Mouse (Mus musculus) frontal cortex, adult 2 months (tissue): ENCODE results near the gene Kif13a. TPM values are rescaled to one million over a fixed set of nuclear protein-coding genes. Genes with fewer than 3 reads are reported as not detected.

Source experiments
- DNase-seq, 2 experiments: peaks; one replicate each; pipeline ENCODE4 v3.0.0; 2022; ENCODE audit warnings: low spot score in 1 of 2; ENCODE audit errors: extremely low spot score in 1 of 2
- polyA plus RNA-seq: library from polyadenylated mRNA; depleted of rRNA; stranded (reverse); fragments of >200 nt; gene quantifications from 2 replicates; pipeline ENCODE4 v1.2.3, GENCODE M21; 2012

Kif13a gene
- polyA plus RNA-seq, 1 experiment, result 14.1 TPM

DNA sequence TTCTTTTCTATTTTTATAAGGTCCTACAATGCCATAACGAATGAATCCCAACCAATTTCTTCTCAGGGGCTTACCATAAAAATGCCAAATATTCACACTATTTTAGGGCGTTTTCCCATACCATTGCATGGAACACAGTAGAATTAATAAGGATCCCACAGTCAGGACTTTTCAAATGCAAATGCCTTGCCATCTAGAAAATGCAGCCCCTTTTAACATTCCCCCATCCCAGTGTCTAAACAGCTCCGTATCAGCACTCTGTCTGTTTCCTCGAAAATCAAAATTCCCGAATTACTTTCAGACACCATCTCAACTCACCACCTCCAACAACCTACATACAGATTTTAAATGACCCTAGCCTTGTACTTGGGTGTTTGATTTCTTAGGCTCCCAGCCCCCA, 1.3 kb downstream of the Kif13a start:
- DNase-seq, result no peak

DNA sequence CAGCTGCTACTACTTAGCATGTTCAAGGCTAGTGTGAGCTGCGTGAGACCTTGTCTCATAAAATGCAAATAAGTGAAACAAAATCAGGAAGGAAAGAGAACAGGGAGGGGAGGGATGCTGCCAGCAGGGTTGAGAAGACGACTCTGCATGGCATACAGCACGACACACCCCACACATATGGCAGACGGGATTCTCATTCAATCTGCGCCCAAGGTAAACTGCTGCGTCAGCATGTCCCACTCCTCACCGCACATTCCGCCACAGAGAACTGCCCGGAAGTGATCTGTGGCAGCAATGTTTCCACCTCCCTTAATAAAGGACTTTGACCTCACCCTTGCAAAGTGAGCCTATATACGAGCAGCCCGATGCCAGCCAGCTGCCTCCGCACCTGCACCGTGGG, 4.0 kb downstream of the Kif13a start:
- no peak for DNase-seq

DNA sequence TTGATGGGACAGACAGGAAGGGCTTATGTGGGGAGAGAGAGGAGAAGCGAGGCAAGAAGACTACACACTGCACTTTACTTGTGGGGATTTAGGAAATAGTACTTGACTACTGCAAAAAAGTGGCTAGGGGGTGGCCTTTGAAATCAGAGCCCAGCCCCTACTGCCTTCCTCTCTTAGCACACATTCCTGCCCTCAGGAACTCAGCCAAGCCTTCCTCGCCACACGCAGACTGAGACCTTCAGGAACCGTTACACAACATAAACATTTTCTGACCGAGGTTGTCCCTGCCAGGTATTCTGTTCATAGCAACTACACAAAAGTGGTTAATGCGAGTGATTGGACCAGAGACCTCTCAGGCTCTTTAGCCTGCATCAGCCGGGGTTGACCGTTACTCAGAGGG, 8.1 kb downstream of the Kif13a start:
- DNase-seq, result no peak

DNA sequence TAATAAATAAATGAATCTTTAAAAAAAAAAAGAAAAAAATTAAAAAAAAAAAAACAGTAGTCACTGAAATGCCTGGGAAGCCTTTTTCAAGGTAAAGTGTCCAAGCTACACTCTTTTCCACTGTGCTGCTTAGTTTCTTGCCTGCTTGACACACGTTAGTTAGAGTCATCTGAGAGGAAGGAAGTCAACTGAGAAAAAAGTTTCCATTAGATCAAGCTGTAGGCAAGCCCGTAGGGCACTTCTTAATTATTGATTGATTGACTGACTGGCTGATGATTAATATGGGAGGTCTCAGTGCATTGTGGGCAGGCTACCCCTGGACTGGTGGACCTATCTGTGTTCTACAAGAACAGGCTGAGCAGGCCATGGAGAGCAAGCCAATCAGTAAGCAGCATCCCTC, 9.9 kb downstream of the Kif13a start:
- no peak for DNase-seq

DNA sequence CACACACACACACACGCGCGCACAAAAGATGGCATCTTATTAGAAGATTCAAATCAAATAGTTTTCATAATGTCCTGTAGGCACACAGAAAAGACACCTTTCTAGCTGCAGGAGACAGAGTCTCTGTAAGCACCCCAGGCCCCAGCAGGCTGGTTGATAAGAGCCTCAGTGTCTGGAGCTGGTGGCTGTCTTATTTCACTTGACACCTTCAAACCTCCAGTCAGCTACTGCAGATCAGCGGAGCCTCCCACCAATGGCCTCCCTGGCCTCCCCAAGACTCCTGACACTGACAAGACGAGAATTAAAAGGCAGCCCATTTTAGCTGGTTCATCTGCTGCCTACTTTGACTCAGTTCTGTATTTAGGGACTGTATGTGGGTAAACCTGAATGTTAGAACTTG, 11.2 kb downstream of the Kif13a start:
- DNase-seq, result no peak

DNA sequence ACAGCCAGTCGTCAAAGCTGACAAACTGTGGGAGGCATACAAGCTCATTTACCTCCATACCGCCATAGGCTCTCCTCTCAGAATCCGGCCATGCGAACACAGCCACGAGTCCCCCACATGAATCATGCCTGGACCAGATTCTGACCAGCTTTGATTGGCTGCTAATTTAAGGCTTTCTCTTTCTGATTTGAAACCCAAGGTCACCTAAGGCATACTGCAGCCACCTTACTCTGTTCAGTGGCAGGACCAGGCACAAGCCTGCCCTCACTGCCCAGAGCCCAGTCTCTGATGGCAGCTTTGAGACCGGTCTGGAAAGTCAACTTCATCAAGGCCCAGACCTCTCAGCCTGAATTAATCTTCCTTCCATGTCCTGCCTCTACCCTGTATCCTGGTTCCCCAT, 17.7 kb downstream of the Kif13a start:
- DNase-seq, result no peak

DNA sequence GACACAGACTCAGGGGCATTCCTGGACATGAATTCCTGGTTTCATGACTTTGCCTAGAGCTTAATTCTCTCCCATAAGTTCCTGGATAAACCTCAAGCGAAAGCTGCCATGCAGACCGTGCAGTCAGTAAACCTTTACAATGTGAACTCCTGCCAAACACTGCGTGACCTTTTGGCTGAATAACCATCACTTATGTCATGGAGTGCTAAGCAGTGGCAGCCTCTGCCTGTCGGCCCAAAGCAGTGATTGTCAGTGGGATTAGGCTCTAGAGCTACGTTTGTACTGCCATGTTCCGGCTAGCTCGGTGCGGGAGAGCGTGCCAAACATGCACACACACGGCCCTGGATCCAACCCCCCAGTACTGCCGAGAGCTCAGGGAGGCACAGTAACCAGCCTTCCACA, 18.6 kb downstream of the Kif13a start:
- DNase-seq, result no peak

DNA sequence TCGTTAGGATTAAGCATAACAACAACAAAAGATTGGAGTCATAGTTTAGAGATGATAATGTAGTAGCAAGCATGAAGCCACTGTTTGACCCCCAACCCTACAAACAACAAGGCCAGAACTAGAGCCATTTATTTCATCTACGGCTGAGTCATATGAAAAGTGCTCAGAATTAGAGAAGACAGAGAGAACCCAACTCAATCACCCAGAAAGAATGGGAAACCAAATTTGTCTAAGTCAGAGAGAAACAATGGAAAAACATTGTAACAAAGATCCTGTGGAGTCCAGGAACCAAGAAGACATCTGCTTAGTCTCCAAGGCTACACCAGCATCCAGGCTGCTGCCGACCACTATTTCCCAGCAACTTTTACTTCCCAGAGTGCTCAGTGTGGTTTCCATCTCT, 19.7 kb downstream of the Kif13a start:
- DNase-seq, result no peak

DNA sequence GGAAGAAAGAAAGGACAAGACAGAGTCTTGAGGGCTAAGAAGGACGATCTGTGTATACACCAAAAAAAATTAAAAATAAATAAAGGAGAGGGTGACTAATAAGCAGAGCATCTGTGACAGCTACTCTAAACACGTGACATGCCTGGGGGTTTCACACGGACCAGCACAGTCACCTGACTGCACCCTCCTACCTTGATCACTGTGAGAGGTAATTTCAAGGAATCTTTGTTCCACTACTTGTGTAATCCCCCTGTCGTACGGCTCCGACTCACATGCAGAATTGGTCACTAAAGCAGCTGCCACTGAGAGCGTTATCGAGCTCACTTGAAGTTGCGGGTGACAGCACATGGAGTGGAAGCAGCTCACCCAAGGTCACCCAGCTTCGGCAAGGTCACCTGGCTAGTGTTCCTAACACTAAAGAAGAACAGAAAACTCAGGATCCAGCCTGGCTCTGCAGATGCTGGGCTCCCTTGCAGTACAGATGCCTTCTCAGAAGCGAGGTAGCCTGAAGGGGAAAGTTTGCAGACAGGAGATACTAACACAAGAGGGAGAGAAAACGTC, 20.6 kb downstream of the Kif13a start:
- DNase-seq, result no peak

DNA sequence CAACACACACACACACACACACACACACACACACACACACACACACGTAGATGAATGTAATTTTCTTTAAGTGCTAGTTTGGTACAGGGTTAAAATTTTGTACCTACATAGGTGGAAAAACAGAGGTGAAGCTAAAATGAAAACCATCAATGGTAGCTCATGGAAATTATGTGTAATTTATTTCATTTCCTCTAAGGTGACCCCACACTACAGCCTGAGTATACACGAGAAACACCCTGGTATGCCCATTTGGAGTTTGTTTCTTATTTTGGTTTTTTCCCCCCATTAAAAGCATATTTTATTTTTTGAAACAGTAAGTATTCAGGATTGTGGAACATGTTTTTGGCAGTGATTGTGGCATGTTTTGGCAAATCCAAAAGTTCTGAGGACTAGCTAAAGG, 21.3 kb downstream of the Kif13a start:
- no peak for DNase-seq

DNA sequence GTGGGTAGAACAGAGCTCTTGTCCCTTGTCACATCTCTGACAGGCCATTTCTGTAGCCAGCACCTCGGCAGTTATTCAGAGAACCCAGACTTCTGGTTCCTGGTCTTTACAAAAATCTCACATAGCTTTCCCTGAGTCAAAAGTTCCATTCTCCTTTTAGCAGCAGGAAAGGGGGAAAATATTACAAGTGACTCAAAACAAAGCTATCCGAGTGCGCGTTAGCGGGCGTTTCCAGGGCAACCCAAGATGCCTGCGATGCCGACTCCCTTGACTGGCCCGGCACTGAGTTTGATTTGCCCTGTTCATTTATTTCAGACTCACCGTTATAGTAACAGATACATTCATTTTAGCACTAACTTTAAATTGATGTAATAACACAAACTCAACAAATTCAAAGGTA, 21.8 kb downstream of the Kif13a start:
- peak in 1 of 2 experiments; percentile 37 for DNase-seq

DNA sequence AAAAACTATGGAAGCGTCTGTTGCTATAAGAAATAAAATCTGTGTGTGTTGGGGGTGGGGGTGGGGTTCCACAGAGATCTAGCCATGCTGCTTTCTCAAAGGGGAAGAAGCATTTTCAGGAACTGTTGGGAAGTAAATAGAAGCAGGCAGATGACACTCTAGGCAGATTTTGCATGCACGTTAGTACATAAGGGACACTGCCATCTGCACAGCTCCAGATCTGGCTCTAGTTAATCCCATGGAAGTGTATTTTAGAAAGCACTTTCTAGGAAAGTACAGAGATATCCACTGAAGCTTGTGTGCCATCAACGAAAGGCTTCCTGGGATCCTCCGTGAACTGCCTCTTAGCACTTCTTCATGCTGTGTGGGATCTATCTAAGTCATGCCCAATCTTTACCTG, 22.6 kb downstream of the Kif13a start:
- DNase-seq, result no peak

DNA sequence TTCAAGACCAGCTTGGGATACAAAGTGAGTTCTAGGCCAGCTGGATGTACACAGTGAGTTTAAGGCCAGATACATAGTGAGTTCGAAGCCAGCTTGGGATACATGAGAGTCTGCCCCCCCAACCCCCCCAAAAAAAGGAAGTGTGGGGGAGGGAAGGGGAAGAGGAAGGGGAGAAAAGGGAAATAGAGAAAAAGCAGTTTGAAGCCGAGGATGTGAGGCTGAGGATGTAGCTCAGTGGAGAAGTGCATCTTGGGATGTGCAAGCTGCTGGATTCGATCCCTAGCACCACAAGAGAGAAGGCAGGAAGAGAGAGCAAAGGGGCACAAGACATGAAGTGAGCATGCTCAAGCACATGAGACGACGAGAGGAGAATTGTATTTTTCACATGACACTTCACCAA, 23.7 kb downstream of the Kif13a start:
- no peak for DNase-seq

DNA sequence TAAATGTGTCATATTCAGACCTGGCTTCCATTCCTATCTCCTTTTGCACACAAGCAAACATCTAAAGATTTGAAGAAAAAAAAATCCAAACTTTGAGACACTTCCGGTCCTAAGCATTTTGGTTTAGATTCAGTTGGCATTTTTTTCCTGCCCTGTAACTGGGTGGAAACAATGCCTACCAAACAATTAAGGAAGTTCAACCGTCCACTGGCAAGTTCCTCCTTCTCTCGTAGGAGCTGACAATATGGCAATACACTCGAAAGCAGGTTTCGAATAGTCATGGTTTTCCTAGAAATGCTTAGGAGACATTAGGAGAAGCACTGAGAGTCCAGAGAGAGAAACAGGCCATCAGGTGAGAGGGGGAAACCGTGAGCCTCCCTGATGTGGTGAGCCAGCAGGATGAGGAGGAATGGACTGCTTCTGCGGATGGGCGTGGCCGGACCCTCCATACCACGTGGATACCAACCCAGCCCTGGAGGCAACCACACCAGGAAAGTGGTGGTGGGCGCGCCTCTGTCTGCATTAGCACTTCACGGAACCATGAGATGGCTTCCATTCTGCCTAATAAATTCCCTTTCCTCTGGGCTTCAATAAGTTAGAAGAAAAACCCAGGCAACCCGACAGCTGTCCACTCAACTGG, 24.6 kb downstream of the Kif13a start:
- DNase-seq, result no peak

DNA sequence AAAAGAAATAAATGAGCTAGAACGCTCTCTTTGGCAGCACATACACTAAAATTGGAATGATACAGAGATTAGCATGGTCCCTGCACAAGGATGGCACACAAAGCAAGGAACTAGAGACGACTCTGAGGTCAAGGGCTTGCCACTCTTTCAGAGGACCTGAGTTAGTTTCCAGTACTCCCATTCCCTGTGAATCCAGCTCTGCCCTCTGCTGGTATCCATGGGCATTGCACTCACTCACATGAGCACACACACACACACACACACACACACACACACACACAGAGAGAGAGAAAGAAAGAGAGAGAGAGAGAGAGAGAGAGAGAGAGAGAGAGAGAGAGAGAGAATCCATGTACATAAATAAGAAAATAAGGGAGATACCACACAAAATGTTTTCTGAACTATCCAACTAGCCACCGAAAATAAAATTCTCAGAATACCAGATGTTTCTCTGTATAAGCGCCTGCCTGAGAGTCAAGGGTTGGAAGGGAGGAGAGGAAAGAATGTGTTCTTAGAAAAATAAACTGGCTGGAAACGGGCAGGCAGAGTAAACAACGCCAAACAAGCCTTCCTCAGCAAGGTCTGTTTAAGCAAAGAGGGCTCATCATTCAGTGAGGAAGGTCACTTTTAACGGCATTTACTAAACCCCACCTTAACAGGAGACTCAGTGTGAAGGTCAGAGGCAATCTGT, 27.0 kb downstream of the Kif13a start:
- no peak for DNase-seq

DNA sequence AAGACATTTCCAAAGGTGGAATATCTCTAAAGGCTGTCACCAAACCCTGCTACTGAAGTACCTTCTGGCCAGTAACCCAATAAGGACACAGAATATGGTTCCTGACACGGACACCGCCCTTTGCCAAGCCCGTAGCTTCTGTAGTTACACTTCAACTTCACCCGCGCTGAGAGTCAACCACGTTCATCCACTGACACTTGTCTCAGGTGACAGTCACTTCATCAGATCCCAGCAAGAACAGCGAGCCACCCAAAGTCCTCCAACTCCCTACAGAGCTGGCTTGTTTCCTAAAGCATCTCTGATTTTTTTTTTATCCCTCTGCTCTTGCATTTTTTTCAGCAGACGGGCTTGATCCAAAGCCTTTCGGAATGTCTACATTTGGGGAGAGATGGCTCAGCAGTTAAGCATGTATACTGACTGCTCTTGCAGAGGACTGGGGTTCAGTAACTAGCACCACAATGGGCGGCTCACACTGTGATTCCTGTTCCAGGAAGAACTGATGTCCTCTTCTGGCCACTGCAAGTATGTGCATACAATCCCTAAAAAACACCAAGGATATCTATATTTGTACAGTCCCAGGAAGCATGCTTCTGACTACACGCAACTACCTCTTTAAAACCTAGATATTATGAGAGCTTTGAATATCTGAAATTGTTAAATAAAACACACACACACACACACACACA, 28.7 kb downstream of the Kif13a start:
- no peak for DNase-seq

DNA sequence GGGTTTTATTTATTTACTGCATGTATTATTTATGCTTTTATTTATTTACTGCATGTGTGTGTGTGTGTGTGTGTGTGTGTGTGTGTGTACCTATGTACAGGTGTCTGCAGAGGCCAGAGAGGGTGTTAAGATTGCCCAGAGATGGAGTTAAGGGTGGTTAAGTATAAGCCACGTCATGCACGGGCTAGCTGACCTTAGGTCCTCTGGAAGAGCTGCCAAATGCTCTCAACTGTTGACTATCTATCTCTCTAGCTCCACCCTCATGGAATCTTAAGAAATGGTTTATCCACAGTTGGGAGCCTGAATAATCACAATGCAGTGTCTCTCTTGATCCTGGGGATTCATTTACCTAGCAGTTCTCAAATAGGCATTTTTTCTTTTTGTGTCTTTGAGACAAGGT, 30.8 kb downstream of the Kif13a start:
- DNase-seq, result no peak

DNA sequence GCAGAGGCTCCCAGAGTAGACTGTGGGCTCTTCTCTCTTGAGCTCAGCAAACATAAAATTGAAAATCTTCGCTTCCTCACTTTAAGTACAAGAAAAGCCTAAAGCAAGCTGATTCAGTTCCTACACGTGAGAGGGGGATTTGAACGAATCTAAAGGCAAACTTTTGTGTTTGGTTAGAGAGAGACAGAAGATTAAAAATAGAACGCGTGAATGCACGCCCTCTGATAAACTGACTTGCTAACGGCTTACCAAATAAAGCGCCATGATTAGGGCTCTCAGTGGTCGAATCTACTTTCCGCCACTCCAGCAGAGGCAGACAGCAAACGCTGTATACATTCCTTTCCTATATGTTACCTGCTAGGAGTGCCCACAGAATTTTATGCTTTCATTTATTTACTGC, 31.3 kb downstream of the Kif13a start:
- no peak for DNase-seq

DNA sequence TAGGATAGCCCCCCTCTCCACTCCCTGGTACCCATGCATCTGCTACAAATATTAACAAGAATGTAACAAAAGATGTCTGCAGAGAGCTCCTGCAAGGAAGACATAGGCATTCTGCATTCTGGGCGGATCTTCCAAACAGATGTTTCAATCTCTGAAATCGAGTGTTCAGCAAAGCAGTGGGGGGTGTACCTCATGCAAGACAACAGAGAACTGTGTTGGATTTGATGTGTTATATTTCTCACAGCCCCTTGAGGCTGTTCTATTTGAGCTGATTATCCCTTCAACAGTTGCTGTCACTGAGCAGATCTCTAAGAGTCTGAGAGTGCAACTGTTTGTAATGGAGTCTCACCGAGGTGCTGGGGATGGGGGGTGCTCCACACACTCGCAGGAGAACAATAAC, 37.3 kb downstream of the Kif13a start:
- no peak for DNase-seq

DNA sequence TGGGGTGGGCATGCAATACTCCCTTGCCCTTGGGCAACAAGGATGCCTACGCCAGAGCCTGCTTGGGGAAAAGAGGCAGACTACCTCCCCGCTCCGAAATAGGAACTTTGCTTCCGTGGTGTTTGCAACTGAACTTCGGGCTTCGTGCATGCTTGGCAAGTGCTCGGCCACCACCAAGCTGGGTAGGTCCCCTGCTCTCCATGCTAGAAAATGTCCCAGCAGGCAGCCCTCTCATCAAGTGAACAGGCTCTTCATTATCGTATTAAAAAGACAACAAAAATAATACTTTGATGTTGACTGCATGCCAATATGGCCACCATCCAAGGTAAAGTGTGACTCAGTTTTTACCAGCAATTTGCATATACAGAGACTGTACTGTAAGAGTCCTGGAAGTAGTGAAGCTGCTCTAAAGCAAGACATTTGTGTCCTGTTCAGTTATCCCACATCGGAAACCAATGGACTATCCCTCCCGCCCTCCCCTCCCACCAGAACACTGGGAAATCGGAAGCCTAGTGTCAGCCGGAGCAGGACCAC, 41.5 kb downstream of the Kif13a start:
- DNase-seq, result no peak

DNA sequence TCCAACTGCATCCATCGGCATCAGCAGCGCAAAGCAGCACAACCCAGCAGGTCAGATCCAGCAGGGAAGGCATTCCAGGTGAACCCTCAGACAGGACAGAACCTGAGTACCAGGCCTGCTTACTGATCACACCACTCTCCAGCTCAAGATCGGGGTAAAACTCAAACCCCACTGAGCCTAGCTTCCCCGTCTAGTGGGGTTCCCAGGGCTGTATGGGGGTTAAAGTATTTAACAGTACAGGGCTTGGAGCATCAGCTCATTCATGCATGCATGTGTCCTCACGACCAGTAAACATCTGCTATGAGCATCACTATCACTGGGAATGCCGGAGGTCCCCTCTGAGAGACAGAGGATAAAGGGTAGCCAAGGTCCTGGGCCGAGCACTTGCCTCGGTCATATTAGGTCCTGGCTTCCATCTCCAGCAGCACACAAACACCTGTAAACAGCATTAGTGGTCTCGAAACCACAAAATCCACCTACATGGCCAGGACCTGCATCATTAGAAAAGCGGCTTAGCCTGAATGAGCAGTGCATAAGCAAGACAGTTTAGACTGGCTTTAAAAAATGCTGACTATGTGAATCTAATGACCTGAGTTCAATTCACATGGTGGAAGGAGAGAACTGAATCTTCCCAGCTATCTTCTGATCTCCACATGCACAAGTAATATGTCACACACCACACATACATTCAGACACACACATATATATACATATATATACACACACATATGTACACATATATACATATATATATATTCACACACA, 43.0 kb downstream of the Kif13a start:
- DNase-seq, result no peak
